Mouse (Mus musculus) liver, embryonic 14.5 days (tissue): ENCODE measurements around the gene Parm1.

Source experiments
- CTCF ChIP-seq: IDR thresholded peaks from 2 replicates; pipeline ENCODE4 v1.5.1; 2016; ENCODE audit warnings: antibody characterized with exemption, low read depth, control low read depth
- EP300 ChIP-seq: IDR thresholded peaks from 2 replicates; pipeline ENCODE4 v1.6.1; 2016; ENCODE audit warnings: antibody characterized with exemption, low read depth

- TF ChIP-seq CTCF (no peak), EP300 (no peak)
Measured at GRCm38 (mm10) chr5:91603787-91604439, 86.5 kb downstream of the Parm1 start.
